Mouse (Mus musculus): ENCODE data around the gene Camkv. TPM values are rescaled to one million over a fixed set of nuclear protein-coding genes. Genes with fewer than 3 reads are reported as not detected.
A peak's percentile ranks its signal among the peaks of the same experiment; 100 is the strongest.

Camkv gene
- polyA plus RNA-seq, 1 experiment = 0.01 TPM

DNA sequence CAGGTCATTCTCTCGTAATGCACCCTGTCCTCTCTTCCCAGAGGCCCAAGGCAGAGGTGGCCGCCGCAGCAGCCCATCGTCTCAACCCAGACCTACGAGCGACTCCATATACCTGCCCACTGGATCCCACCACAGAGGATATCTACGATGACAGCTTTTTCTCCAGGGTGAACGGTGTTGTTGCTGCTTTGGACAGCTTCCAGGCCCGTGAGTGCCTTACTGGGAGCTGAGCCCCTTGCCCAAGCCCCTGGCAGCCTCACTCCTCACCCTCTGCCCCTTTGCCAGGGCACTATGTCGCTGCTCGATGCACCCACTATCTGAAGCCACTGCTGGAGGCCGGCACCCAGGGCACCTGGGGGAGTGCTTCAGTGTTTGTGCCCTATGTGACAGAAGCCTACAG, 43.3 kb downstream of the Camkv start:
- Histone ChIP-seq H3K4me3 (replicated peaks) (peak overlapping the region; percentile 0), H3K4me1 (ENCODE audit: control insufficient read depth) (peaks cover 99% of the 10 kb centered on the region), H3K36me3 (ENCODE audit: control insufficient read depth) (peaks cover 84% of the 10 kb centered on the region), H3K9me3 (ENCODE audit: control insufficient read depth, low read length) (no peaks in the 10 kb centered on the region), H3K27me3 (ENCODE audit: control insufficient read depth) (no peaks in the 10 kb centered on the region)
- no peak for TF ChIP-seq TAL1 (IDR thresholded peaks at IDR 0.05; ENCODE audit: low read length)
- TF ChIP-seq GATA1 (IDR thresholded peaks at IDR 0.05; ENCODE audit: low read length) = no peak

DNA sequence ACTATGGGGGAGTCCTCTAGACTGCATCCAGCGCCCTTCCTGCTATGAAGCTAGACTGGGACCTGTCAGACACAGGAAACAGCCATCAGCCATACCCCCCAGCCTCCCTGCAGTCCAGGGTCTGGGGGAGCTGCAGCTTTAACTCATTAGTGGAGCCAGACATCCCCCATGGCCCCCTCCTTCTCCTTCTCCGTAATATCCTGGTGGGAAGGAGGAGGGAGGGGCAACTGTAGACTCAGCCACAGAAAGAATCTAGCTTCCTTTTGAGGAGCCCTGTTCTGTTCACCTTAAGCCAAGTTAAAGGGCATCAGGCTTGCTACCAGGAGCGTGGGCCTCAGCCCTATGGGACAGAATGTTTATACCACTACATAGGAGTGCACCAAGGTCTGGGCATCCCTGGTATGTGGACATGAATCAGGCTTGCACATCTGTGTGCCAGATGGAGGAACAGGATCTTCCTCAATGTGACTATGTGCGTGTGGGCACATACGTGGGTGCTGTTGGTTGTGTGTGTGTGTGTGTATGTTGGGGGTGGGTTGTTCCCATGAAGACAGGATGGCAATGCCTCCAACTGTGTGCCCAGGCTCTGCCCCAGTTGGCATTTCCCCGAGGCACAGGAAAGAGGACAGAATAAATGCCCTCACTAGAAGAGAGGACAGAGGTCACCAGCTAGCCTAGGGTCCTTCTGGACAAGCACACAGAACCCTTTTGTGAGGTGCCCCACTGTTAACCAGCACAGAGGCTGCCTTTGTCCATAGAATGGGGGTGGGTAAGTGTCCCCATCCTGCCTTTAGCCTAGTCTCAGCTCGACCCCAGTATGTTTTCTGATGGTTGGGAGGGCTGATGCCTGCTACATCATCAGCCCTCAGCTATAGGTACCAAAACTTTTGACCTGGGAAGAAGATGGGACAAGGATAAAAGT, 46.5 kb downstream of the Camkv start:
- Histone ChIP-seq H3K27me3 (ENCODE audit: control insufficient read depth) (no peaks in the 10 kb centered on the region; the same call in 1 of the 2 replicates), H3K4me1 (ENCODE audit: control insufficient read depth) (peaks cover 99% of the 10 kb centered on the region), H3K4me3 (replicated peaks) (peak overlapping the region; percentile 78), H3K9me3 (ENCODE audit: control insufficient read depth, low read length) (no peaks in the 10 kb centered on the region), H3K36me3 (ENCODE audit: control insufficient read depth) (peaks cover 87% of the 10 kb centered on the region)
- TF ChIP-seq GATA1 (IDR thresholded peaks at IDR 0.05; ENCODE audit: low read length) (no peak), TAL1 (IDR thresholded peaks at IDR 0.05; ENCODE audit: low read length) (no peak)

DNA sequence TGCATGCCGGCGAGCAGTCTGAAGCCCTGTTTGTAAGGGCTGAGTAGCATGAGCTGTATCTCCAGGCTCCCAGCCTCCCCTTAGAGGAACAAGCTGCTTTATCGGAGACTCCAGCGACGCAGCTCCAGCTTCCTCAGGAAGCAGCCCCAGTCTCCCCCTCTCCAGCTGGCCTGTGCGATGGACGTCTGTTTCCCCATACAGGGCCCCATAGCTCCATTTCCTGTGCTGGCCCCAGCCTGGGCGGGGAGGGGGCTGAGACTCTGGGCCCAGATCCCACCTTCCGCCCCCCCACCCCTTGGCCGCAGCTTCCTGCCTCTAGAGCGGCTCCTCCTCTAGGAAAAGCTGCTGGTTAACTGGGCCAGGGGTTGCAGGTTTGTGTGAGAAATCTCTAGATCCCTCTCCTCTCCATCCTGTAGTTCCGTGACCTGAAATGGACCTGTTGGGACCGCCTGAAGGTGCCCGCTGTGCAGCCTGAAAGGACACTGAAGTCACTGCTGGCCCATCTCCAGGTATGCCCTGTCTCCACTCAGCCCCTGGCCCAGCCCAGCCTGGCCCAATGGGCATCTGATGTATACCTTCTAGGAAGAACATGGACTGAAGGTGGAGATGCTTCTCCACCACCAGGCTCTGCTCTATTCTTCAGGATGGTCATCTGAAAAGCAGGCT, 47.3 kb downstream of the Camkv start, which contains the start of gene Gm20661:
TSS of gene Gm20661 (plus strand) at position 378 of the 666 bp plus-strand sequence.
- H3K4me1 ChIP-seq (ENCODE audit: control insufficient read depth) = peaks cover 98% of the 10 kb centered on the region
- TF ChIP-seq TAL1 (IDR thresholded peaks at IDR 0.05; ENCODE audit: low read length) (peak; percentile 91), GATA1 (IDR thresholded peaks at IDR 0.05; ENCODE audit: low read length) (peak; percentile 82)
- H3K36me3 ChIP-seq (ENCODE audit: control insufficient read depth) = peaks cover 78% of the 10 kb centered on the region
- no peaks in the 10 kb centered on the region for H3K9me3 ChIP-seq (ENCODE audit: control insufficient read depth, low read length)
- H3K4me3 ChIP-seq (replicated peaks) = peak within 1 kb of the TSS; percentile 78
- peaks cover 4% of the 10 kb centered on the region for H3K27me3 ChIP-seq (ENCODE audit: control insufficient read depth)

DNA sequence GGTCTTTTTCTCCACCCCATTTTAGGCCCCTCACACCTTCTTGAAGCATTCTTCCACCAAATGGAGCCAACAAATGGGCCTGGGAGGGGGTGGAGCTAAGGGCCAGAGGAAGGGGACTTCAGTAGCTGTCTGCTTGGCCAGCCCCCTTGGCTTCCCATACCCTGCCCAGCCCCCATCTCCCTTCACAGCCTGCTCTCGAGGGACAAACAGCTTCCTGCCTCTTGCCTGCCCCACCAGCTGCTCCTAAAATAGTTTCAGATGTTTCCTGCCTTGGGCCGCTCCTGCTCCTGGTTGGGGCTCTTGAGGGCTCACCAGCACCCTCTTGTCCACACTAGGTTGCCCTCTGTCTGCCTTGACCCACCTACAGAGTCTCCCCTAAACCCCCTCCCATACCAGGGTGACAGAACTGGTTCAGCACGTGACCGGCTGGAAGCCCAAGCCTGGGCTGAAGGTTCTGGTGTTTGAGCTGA, 48.0 kb downstream of the Camkv start:
- TF ChIP-seq TAL1 (IDR thresholded peaks at IDR 0.05; ENCODE audit: low read length) (no peak), GATA1 (IDR thresholded peaks at IDR 0.05; ENCODE audit: low read length) (no peak)
- H3K36me3 ChIP-seq (ENCODE audit: control insufficient read depth) = peaks cover 72% of the 10 kb centered on the region
- H3K4me1 ChIP-seq (ENCODE audit: control insufficient read depth) = peaks cover 94% of the 10 kb centered on the region
- peaks cover 4% of the 10 kb centered on the region for H3K27me3 ChIP-seq (ENCODE audit: control insufficient read depth)
- H3K9me3 ChIP-seq (ENCODE audit: control insufficient read depth, low read length) = no peaks in the 10 kb centered on the region
- H3K4me3 ChIP-seq (replicated peaks) = peak overlapping the region; percentile 78

DNA sequence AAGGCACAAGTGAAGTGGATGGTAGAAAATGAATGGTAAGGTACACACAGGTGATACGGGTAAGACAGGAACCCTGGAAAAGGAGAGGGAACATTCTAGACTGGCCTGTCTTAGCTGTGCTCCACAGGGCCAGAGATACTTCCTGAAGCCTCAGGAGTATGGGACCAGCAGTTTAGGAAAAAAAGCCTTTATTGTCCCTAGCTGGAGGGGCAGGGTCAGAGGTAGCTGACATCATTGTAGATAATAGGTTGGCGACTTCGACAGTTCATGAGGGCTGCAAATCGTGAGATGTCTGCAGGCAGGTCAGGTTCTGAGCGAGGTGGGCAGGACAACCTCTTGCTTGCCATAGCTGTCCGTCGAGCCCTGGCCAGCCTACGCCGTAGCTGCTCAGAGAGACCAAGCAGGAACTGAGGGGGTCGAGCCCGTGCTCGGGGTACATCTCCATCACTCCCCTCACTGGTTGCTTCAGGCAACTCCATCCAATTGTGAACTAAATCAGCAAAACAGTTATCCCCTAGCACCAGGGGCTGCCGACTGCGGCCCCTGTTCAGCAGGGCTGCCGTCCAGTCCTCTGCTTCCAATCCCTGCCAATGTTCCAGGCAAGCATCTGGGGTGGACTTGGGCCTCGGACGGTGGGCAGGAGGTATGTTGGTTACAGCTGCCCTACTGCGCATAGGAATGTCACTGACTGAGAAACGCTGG, 48.7 kb downstream of the Camkv start:
- Histone ChIP-seq H3K4me1 (ENCODE audit: control insufficient read depth) (peaks cover 87% of the 10 kb centered on the region), H3K4me3 (replicated peaks) (peak overlapping the region; percentile 78), H3K36me3 (ENCODE audit: control insufficient read depth) (peaks cover 65% of the 10 kb centered on the region), H3K9me3 (ENCODE audit: control insufficient read depth, low read length) (no peaks in the 10 kb centered on the region), H3K27me3 (ENCODE audit: control insufficient read depth) (peaks cover 4% of the 10 kb centered on the region)
- TF ChIP-seq TAL1 (IDR thresholded peaks at IDR 0.05; ENCODE audit: low read length) (no peak), GATA1 (IDR thresholded peaks at IDR 0.05; ENCODE audit: low read length) (no peak)

DNA sequence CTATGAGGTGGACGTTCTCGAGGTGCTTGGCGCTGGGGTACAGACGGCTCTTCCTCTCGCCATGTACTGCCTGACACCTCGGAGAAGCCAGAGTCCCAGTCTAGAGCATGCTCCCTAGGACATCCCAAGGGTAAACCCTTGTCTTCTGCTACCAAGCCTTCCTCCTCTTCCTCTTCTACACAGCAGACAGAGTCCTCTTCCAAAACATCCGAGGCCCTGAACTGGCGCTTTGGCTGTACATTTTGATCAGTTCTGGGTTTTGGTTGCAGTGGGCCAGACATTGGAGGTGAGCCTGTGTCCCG, 49.2 kb downstream of the Camkv start:
- TF ChIP-seq GATA1 (IDR thresholded peaks at IDR 0.05; ENCODE audit: low read length) = no peak
- no peak for TF ChIP-seq TAL1 (IDR thresholded peaks at IDR 0.05; ENCODE audit: low read length)
- Histone ChIP-seq H3K4me1 (ENCODE audit: control insufficient read depth) (peaks cover 84% of the 10 kb centered on the region), H3K27me3 (ENCODE audit: control insufficient read depth) (peaks cover 4% of the 10 kb centered on the region), H3K4me3 (replicated peaks) (peak overlapping the region; percentile 78), H3K9me3 (ENCODE audit: control insufficient read depth, low read length) (no peaks in the 10 kb centered on the region), H3K36me3 (ENCODE audit: control insufficient read depth) (peaks cover 60% of the 10 kb centered on the region)

DNA sequence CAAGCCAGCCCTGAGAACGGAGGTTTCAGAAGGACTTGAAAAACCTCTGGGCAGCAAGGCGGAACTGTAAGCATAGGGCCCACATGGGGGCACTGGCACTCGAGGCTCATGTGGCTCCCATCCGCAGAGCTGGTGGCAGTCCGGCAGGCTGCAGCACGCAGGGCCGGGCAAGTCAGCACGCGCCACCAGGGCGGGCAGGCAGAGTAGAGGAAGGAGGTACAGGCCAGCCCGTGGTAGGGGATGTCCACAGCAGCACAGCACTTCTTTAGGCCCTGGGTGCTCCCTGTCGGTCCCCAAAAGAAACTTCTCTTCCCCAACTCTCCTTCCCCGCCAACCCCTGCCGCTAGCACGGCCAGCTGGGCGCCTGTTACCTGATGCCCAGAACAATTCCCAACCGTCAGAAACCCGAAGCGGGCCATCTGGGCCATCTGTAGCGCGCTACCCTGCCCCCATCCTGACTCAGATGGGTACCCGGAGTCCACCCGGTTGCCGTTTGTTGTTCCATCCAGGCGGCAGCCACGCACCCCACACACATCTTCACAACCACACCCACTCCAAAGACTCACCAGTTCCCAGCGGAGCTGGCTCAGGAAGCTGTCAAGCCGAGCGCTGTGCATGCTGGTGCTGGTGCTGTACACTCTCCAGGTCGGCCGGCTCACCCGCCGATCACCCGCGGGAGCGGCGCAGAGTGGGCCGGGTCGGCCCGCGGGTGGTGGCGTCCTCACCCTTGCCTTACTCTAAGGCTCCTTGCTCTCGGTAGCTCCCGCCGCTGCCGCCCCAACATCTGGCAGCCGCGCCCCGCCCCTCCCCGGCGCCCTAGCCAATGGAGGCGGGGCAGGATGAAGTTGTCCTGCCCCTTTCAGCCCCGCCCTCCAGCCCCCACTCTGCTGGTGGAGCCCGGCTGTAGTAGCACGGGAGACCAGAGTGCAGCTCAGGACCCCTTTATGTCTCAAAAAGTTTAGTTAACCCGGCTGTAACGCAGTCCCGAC, 50.0 kb downstream of the Camkv start, which contains the start of gene Inka1:
TSS of gene Inka1 (minus strand) at position 749 of the 989 bp plus-strand sequence.
- peaks cover 52% of the 10 kb centered on the region for H3K36me3 ChIP-seq (ENCODE audit: control insufficient read depth)
- no peaks in the 10 kb centered on the region for H3K9me3 ChIP-seq (ENCODE audit: control insufficient read depth, low read length)
- H3K4me3 ChIP-seq (replicated peaks) = peak within 1 kb of the TSS; percentile 78
- TF ChIP-seq GATA1 (IDR thresholded peaks at IDR 0.05; ENCODE audit: low read length) = no peak
- no peak for TF ChIP-seq TAL1 (IDR thresholded peaks at IDR 0.05; ENCODE audit: low read length)
- H3K4me1 ChIP-seq (ENCODE audit: control insufficient read depth) = peaks cover 84% of the 10 kb centered on the region
- peaks cover 4% of the 10 kb centered on the region for H3K27me3 ChIP-seq (ENCODE audit: control insufficient read depth)

DNA sequence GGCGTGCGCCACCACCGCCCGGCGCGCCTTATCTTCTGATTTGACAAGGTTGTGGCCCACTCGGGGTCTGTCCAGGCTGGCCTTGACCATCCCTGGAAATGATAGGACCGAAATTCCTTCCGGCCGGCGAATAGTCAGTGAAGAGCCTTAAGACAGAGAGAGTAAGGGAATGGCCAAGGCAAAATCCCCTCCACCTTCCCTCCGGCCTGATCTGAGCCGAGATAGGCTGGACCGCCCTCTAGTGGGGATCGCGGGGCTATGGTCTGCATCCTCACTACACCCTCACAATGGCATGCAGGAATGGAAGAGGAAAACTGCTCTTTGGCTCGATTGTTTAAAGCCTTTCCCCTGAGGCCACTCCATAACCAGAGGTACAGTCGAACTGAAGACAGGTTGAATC, 50.9 kb downstream of the Camkv start:
- peaks cover 4% of the 10 kb centered on the region for H3K27me3 ChIP-seq (ENCODE audit: control insufficient read depth)
- peaks cover 75% of the 10 kb centered on the region for H3K4me1 ChIP-seq (ENCODE audit: control insufficient read depth)
- H3K9me3 ChIP-seq (ENCODE audit: control insufficient read depth, low read length) = no peaks in the 10 kb centered on the region
- TF ChIP-seq GATA1 (IDR thresholded peaks at IDR 0.05; ENCODE audit: low read length) = peak; percentile 61
- TF ChIP-seq TAL1 (IDR thresholded peaks at IDR 0.05; ENCODE audit: low read length) = no peak
- peaks cover 43% of the 10 kb centered on the region for H3K36me3 ChIP-seq (ENCODE audit: control insufficient read depth)
- peak overlapping the region; percentile 78 for H3K4me3 ChIP-seq (replicated peaks)
